ENCODE assay signal across 27 mouse cellular contexts in the genomic region with DNA sequence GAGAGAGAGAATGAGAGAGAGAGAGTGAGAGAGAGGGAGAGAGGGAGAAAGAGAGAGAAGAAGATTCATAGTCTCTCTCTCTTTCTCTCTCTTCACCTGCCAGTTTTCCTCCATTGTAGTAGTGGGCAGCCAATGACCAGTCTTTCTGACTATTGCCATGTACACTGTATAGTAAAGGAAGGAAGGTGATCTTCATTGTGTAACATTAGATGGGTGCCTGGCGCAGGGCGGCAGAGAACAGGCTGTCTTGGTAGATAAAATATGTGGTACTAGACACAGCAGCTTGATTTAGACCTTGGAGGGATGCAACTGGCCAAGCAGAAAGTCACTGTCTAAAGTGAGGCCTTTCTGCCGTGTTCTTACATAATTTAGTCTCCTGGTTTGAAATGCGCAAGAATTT.
DNase-seq lines count a peak whose midpoint lies in the region; ATAC-seq and TF ChIP-seq lines count a peak whose summit lies in the region.
"Had no signal": no experiment of that assay in that cellular context is flagged by ENCODE, and none has a peak within 500 bp of the region (broad histone marks: within the 10 kb centered on the region; RNA-seq: fewer than 3 reads in every experiment).

No protein-coding gene starts in this region.

- H3K4me3 ChIP-seq in gastrocnemius, adult 2 months, result no peak overlapping the region
- H3K4me3 ChIP-seq in layer of hippocampus, adult 2 months, result no peak overlapping the region
- no peak overlapping the region for H3K4me3 ChIP-seq in midbrain, embryonic 16.5 days (ENCODE audit: low read depth, low read length)
- H3K4me3 ChIP-seq: forebrain, embryonic 13.5 days; hindbrain, embryonic 12.5 days; intestine, embryonic 15.5 days; liver, embryonic 12.5 days; midbrain, embryonic 10.5 days; midbrain, embryonic 15.5 days had no signal

- no peaks in the 10 kb centered on the region for H3K9me3 ChIP-seq in midbrain, embryonic 16.5 days (replicated peaks; ENCODE audit: control insufficient read depth, low read length, poor library complexity, severe bottlenecking)
- H3K9me3 ChIP-seq: forebrain, embryonic 13.5 days; hindbrain, embryonic 12.5 days; intestine, embryonic 15.5 days; liver, embryonic 12.5 days; midbrain, embryonic 10.5 days; midbrain, embryonic 15.5 days had no signal

- intact Hi-C loops in gastrocnemius, adult 2 months (cut with DNase I), result no loop called here

- WGBS in midbrain, embryonic 16.5 days, result 89% methylated on average over 4 of the region's 4 CpGs

- no peak overlapping the region for H3K9ac ChIP-seq in midbrain, embryonic 16.5 days (ENCODE audit: low read depth, low read length)
- H3K9ac ChIP-seq: forebrain, embryonic 13.5 days; hindbrain, embryonic 12.5 days; intestine, embryonic 15.5 days; liver, embryonic 12.5 days; liver, postnatal 0 days; midbrain, embryonic 15.5 days had no signal

- peaks cover 16% of the 10 kb centered on the region for H3K4me1 ChIP-seq in midbrain, embryonic 16.5 days (ENCODE audit: control insufficient read depth, insufficient read depth, low read length)

- no peaks in the 10 kb centered on the region for H3K27me3 ChIP-seq in midbrain, embryonic 16.5 days (ENCODE audit: control insufficient read depth, insufficient read depth, low read depth, low read length)
- H3K27me3 ChIP-seq: CH12.LX; forebrain, embryonic 13.5 days; hindbrain, embryonic 12.5 days; intestine, embryonic 15.5 days; liver, embryonic 12.5 days; midbrain, embryonic 15.5 days had no signal

- peak; percentile 35 for ATAC-seq in granulocyte monocyte progenitor cell, adult 5-6 weeks (replicated peaks; ENCODE audit: poor library complexity, severe bottlenecking)
- no peak for ATAC-seq in midbrain, embryonic 16.5 days
- ATAC-seq: activated CD4-positive, CD25-positive, alpha-beta regulatory T cell, adult 4 months; forebrain, embryonic 13.5 days; hindbrain, postnatal 0 days; intestine, embryonic 15.5 days; liver, embryonic 12.5 days; liver, postnatal 0 days; midbrain, embryonic 15.5 days had no signal

- TF ChIP-seq CTCF in gastrocnemius, adult 2 months (IDR thresholded peaks at IDR 0.05), result no peak
- TF ChIP-seq CTCF in layer of hippocampus, adult 2 months (conservative IDR thresholded peaks at IDR 0.05), result no peak

- H3K4me2 ChIP-seq in midbrain, embryonic 16.5 days (ENCODE audit: low read length), result no peak overlapping the region
- H3K4me2 ChIP-seq: forebrain, embryonic 13.5 days; heart, embryonic 11.5 days; hindbrain, embryonic 12.5 days; intestine, embryonic 15.5 days; liver, embryonic 12.5 days; midbrain, embryonic 15.5 days had no signal

- peak overlapping the region; percentile 31; the same call in 1 of the 2 replicates for H3K27ac ChIP-seq in gastrocnemius, adult 2 months
- peak overlapping the region; percentile 80 for H3K27ac ChIP-seq in layer of hippocampus, adult 2 months
- no peak overlapping the region for H3K27ac ChIP-seq in midbrain, embryonic 16.5 days (ENCODE audit: low read length)
- H3K27ac ChIP-seq: forebrain, embryonic 13.5 days; hindbrain, embryonic 12.5 days; hindbrain, postnatal 0 days; intestine, embryonic 15.5 days; liver, embryonic 12.5 days; midbrain, embryonic 10.5 days; midbrain, embryonic 15.5 days; stomach, postnatal 0 days had no signal

- H3K36me3 ChIP-seq in midbrain, embryonic 16.5 days (ENCODE audit: control insufficient read depth, insufficient read depth, low read length), result no peaks in the 10 kb centered on the region
- H3K36me3 ChIP-seq: hindbrain, embryonic 12.5 days; intestine, embryonic 15.5 days; liver, embryonic 12.5 days; midbrain, embryonic 10.5 days; midbrain, embryonic 15.5 days had no signal

- DNase-seq in adrenal gland, adult 2 months, result peak; percentile 20
- no peak for DNase-seq in adrenal gland, adult 8-10 months
- DNase-seq in gastrocnemius, adult 2 months, result no peak
- no peak for DNase-seq in gastrocnemius, postnatal 4 days (ENCODE audit: low spot score in 2 of 2)
- no peak for DNase-seq in layer of hippocampus, adult 2 months (ENCODE audit: low spot score in 2 of 2)
- no peak for DNase-seq in layer of hippocampus, adult 9-11 months
- DNase-seq: adrenal gland, postnatal 10 days; gastrocnemius, postnatal 14 days; heart, postnatal 36 days; kidney, adult 8-10 months; liver, postnatal 0 days; lung, postnatal 10 days; thymus, adult 18-20 months; thymus, postnatal 36 days had no signal
